Mouse (Mus musculus) ovary, postnatal 10 days (tissue): ENCODE results near the gene Ccdc71.

ENCODE experiments used
- DNase-seq: peaks from one replicate; pipeline ENCODE4 v3.0.0; 2022; ENCODE audit warnings: low spot score

Gene Ccdc71

GRCm38 (mm10) chr9:108460319-108461178 lies at the start of gene Ccdc71:
Gene Ccdc71, plus strand, starts transcription at chr9:108460527.
- DNase-seq = peak; percentile 71

GRCm38 (mm10) chr9:108411381-108411942 lies 48.9 kb upstream of the Ccdc71 start:
- no peak for DNase-seq

DNA sequence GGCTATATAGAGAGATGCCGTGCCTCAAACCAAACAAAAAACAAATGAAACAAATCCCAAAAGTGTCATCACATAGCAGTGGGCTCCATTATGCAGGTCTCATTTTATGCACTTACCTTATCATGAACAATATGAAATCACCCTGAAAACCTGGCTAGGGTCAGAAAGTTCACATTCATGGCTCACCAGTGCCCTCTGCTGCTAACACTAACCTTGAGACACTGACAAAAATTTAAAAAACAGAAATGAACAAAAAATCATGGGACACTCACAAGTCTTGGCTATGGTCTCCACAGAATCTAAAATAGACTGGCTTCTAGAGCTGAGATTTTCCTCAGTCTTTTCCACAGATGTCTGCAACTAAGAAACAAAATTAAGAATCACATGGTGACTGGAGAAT lies 48.1 kb upstream of the Ccdc71 start:
- DNase-seq = no peak

DNA sequence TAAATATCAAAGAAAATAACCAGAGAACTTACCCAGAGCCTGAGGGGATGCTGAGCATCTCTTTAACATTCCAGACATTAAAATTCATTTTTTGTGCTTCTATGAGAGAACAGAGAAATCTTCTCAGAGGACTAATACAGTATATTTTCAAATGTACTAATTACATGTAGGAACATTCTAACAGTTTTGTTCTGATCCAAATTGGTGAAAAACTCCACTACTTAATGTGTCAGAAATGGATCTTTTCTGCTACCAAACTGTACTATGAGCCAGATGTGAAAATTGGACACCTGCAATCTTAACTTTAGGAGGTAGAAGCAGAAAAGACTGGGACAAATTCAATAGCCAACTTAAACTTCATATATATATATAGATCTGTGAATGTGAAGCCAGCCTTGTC lies 31.9 kb upstream of the Ccdc71 start, which contains the start of gene Ccdc36:
Gene Ccdc36, minus strand, starts transcription at position 101 of the 400 bp plus-strand sequence.
- DNase-seq = no peak

GRCm38 (mm10) chr9:108431431-108432067 lies 28.8 kb upstream of the Ccdc71 start:
- DNase-seq = no peak

- DNase-seq = no peak
These were observed 24.1 kb upstream of the Ccdc71 start, which contains the start of gene BC048562 for GRCm38 (mm10) chr9:108436182-108436581. Gene BC048562, plus strand, starts transcription at chr9:108436482.

- no peak for DNase-seq
These were observed 21.2 kb upstream of the Ccdc71 start for GRCm38 (mm10) chr9:108439176-108439575.

DNA sequence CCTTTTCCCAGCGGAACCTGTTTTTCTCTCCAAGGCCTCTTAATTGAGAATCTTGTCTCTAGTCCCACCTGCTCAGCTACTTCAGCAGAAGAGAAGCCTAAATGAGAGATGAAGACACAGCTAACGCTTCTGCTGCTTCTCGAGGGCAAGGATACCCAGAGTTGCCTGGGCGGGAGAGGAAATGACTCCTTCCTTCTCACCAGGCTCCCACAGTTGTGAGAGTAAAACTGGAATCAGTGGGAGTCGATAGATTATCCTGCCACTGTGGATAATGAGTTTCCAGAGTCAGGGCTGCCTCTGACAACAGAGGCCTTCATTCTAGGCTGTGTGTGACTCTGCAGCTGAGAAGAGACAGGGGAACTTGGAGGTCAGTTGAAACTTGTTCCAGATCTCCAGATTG lies 19.8 kb upstream of the Ccdc71 start:
- DNase-seq = no peak

DNA sequence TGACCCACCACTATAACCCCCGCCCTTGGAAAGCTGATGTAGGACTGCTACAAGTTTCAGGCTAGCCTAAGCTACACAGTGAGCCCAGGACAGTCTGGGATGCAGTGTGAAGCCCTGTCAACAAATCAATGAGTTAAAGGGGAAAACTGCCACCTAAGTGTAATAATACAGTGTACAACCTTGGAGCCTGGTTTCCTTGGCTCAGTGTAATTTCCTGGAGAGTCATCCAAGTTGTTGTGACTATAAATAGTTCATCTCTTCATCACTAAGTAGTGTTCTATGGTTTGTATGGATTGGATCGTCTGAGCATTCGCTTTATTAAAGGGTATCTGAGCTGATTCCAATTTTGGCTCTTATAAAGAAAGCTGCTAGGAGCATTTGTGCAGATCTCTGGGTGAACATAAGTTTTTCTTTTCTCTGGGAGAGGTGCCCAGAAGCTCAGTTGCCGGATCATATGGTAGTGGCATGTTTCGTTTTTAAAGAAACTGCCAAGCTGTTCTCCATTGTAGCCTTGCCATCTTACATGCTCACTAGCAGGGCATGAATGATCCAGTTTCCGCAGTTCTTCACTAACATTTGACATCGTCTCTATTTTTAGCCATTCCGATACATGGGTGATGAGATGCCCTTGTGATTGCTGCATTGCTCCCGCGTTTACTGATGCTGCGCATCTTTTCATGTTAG lies 18.9 kb upstream of the Ccdc71 start:
- DNase-seq = no peak

DNA sequence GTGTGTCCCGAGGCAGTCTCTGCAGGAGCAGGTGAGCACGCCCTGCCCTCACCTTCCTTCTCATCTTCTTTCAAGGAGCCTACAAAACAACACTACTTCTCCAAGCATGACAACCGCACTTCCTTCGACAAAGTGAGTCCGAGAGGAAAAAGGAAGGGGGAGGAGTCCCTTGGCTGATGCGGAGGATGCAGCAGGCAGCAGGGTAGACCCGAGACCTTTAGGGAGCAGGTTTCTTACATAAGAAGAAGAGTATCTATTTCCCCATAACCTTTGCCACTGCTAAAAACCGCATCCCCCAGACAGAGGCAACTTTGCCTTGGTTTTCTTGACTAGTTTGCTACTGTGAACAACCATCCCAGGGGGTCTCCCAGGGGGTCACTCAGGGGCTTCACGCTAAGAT lies 15.2 kb upstream of the Ccdc71 start:
- DNase-seq = no peak

GRCm38 (mm10) chr9:108449860-108450259 lies 10.5 kb upstream of the Ccdc71 start:
- no peak for DNase-seq

DNA sequence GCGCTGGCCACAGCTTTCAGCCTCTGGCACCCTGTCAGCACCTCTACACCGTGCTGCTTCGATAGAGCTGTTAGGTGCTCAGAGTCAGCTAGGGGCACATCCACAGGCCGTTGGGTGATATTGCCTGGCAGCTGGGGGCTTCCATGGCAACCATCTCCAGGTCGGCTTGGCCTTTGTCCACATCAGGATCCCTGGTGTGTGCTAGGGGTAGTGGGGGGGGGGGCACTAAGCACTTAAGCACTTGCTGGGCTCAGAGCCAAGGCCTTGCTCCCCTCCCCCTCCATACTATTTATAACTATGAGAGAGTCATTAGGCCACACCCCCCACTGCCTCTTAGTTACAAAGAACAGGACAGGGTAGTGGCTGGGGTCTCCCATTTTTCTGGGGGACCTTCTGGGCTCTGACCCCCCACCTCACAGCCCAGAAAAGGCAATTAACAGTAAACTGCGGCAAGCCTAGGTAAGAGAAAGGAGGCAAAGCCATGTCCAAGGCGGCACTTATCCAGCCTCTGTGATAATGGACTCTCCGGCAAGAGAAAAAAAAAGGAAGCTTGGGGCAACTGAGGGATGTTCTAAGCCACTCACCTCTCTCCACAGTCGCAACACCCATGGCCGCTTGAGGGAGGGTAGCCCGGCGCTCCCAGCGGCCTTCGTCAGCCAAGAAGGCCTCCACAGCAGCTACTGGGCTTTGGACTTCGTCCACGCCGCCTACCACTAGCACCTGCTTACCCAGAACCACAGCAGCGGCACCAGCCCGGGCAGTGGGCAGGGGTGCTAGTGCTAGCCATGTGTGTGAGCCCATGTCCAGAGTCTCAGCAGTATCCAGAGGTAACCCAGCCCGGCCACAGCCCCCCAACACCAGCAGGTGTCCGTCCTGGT lies 9.8 kb upstream of the Ccdc71 start:
- no peak for DNase-seq

- DNase-seq = no peak
These were observed 9.2 kb upstream of the Ccdc71 start for GRCm38 (mm10) chr9:108451170-108451493.

- no peak for DNase-seq
These were observed 8.7 kb upstream of the Ccdc71 start for GRCm38 (mm10) chr9:108451519-108452160.

GRCm38 (mm10) chr9:108452291-108452906 lies 7.9 kb upstream of the Ccdc71 start:
- peak; percentile 76 for DNase-seq

DNA sequence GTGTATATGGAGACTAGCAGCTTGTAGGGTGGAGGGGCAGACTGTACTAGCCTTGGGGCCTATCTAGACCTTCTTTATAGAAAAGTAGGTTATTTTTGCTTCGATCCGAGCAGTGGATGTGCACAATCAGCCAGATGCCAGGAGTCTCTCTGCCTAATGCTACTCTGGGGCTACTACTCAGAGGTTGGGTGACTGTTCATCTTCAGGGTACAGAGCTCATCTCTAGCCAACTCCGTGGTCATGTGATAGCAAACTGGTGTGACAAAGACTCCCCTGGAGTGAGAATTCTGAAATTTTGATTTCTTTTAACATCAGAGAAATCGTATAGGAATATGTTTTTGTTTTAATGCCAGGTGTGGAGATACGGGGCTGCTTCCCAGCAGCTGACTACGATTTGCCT lies 7.4 kb upstream of the Ccdc71 start:
- no peak for DNase-seq

DNA sequence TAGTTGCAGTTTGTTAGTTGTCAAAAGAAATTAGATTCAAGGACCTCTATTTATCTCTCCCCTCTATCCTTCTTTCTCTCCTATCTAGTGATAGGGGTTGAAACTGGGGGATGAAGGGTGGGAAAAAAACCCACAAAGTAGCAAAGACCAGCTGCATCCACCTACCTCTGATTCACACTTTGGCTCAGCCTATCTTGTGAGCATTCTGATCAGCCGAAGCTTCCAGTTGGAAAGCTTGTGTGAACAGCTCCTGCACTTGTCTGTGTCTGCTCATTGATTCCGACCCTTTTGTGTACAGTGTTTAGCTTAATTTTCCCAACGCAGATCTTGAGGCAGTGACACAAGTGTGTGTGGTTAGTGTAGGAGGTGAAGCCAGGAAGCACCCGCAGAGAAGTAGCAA lies 6.9 kb upstream of the Ccdc71 start:
- no peak for DNase-seq

- DNase-seq = no peak
These were observed 5.9 kb upstream of the Ccdc71 start for GRCm38 (mm10) chr9:108454429-108454828.

GRCm38 (mm10) chr9:108455747-108456571 lies 4.4 kb upstream of the Ccdc71 start:
- no peak for DNase-seq

DNA sequence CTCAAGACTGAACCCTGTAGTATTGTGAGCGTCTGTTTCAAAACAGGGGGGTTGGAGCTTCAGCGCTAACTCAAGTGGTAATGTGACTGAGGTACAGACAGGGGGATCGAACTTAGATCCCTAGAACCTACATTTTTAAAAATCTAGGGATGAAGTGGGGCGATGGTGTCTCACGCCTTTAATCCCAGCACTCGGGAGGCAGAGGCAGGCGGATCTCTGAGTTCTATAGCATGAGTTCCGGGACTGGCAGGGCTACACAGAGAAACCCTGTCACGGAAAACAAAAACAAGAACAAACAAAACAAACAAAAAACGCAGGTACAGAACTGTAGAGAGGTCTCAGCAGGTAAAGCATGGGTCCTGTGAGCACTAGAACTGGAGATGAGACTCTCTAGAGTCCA lies 3.4 kb upstream of the Ccdc71 start:
- DNase-seq = no peak
